Mouse (Mus musculus) central nervous system, embryonic 14 days (tissue): ENCODE measurements around the gene Peak1. TPM values are rescaled to one million over a fixed set of nuclear protein-coding genes. Genes with fewer than 3 reads are reported as not detected.

ENCODE experiments used
- polyA plus RNA-seq: library from polyadenylated mRNA; depleted of rRNA; stranded (reverse); fragments of >200 nt; gene quantifications from 2 replicates; pipeline ENCODE4 v1.2.3, GENCODE M21; 2012; rRNA removed

The Peak1 gene
- 4.6 and 6.4 TPM in 2 replicates for polyA plus RNA-seq

DNA sequence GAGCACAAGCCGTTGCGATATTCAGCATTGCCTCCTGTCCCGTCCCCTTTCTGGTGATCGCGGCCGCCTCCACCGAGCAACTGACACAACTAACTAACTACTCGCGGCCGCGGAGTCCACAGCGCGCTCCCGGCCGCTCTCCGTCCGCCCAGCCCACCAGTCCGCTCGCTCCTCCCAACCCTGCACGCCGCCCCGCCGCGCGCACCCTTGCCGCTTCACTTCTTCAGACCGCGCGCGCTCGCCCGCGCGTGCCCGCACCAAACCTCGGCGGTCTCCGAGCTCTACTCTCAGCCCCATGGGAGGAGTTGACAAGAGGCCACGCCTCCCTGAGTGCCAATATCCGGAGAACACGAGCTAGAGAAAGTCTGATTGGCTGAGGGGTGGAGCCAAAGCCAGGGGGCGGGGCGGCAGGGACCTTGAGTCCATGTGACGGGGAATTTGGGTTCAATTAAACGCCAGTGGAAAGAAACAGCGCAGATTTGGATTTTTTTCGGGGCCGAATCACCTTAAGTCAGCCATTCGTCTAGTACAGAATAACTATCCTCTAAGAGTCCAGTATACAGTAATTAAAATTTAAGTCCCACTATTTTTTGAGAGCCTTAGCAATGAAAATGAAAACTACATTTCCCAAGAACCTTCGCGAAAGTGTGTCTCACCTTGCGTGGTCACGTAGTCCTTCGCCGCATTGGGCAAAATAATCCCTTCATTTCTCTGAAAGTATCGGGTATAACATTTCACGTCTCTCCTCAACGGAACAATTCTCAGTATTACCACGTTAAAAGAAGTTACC lies at the start of gene Peak1, which contains the start of gene Hmg20a:
Peak1 (minus strand) TSS at position 120 of the 790 bp plus-strand sequence.
Hmg20a (plus strand) TSS at position 662 of the 790 bp plus-strand sequence.

DNA sequence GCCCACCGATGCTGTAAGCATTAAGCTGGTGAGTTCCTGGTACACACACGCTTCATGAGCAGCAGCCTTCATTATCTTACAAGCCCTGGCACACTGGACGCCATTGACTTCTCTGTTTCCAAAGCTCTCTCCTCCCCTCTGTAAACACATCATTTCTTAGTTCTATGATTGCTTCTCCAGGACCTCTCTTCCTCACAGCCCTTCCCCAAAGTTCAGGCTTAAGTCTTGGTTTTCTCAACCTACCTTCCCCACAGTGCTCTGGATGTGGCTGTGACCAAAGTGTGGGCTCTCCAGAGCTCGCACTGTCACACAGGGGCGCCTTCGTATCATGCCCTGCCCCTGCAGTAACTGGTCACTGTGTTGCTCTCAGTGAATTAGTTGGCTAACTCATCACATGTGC lies 252.5 kb downstream of the Peak1 start, which contains the start of gene Tspan3:
Tspan3 (minus strand) TSS at position 101 of the 400 bp plus-strand sequence.

Other genes starting within 250 kb of the Peak1 start
- gene Hmg20a, start 542 bp upstream of the Peak1 start, polyA plus RNA-seq: 82.8 and 84.2 TPM in 2 replicates